Mouse (Mus musculus) forebrain, embryonic 14.5 days (tissue): Measurements from ENCODE around the gene Slc25a35. TPM values are rescaled to one million over a fixed set of nuclear protein-coding genes. Genes with fewer than 3 reads are reported as not detected.
"Not testable (repeated sequence)": the region's sequence is repeated elsewhere in the genome, so short reads cannot be mapped to it uniquely, and the experiment has no call there.

Source experiments
- ATAC-seq: fragments of 200-750 bp; cut with Nextera tagmentation; 2 replicates; pipeline ENCODE4 v1.8.0; 2017; ENCODE audit warnings: mild to moderate bottlenecking, moderate library complexity
- DNase-seq: peaks from one replicate; pipeline ENCODE4 v3.0.0-alpha.2; 2015; ENCODE audit warnings: low spot score
- H3K27ac ChIP-seq: fragments of 300-500 bp; sonication (generic); 2 replicates; pipeline ENCODE4 v1.5.1; 2014; ENCODE audit warnings: low read depth, mild to moderate bottlenecking, control low read depth, low read length, moderate library complexity
- H3K27me3 ChIP-seq: fragments of 300-500 bp; sonication (generic); replicated peaks from 2 replicates; pipeline ENCODE4 v1.6.1; 2014; ENCODE audit warnings: low read length, control low read depth, mixed read lengths; ENCODE audit not compliant: control insufficient read depth, insufficient read depth
- H3K36me3 ChIP-seq: fragments of 300-500 bp; sonication (generic); 2 replicates; pipeline ENCODE4 v1.6.1; 2014; ENCODE audit warnings: low read length, control low read depth; ENCODE audit not compliant: control insufficient read depth, insufficient read depth
- H3K4me1 ChIP-seq: fragments of 300-500 bp; sonication (generic); 2 replicates; pipeline ENCODE4 v1.6.1; 2014; ENCODE audit warnings: antibody characterized with exemption, low read length, control low read depth; ENCODE audit not compliant: control insufficient read depth, insufficient read depth
- H3K4me2 ChIP-seq: fragments of 300-500 bp; sonication (generic); 2 replicates; pipeline ENCODE4 v1.6.1; 2014; ENCODE audit warnings: mild to moderate bottlenecking, control low read depth, low read length
- H3K4me3 ChIP-seq: fragments of 300-500 bp; sonication (generic); 2 replicates; pipeline ENCODE4 v1.5.1; 2014; ENCODE audit warnings: low read depth, low read length, control low read depth
- H3K9ac ChIP-seq: fragments of 300-500 bp; sonication (generic); 2 replicates; pipeline ENCODE4 v1.6.1; 2014; ENCODE audit warnings: mild to moderate bottlenecking, low read length, control low read depth, moderate library complexity
- H3K9me3 ChIP-seq: fragments of 300-500 bp; sonication (generic); replicated peaks from 2 replicates; pipeline ENCODE4 v1.6.1; 2016; ENCODE audit warnings: low read length, control low read depth, mixed read lengths; ENCODE audit not compliant: control insufficient read depth
- WGBS: fragments of 180-500 bp; shearing (Covaris S2); extraction: QIAGEN DNeasy Blood & Tissue Kit; methylation state at CpG from one replicate; pipeline ENCODE4 v1.1.7; 2014; 5-methylcytosine and 5-hydroxymethylcytosine counted together
- polyA plus RNA-seq: library from polyadenylated mRNA; unstranded; fragments of >200 nt; fragmentation: Nextera tagmentation; extraction: Ambion mirVana; gene quantifications from 2 replicates; pipeline ENCODE4 v1.2.1, GENCODE M21; 2014

Gene Slc25a35
- polyA plus RNA-seq, 1 experiment from 2014 or later, result 1.2 TPM

DNA sequence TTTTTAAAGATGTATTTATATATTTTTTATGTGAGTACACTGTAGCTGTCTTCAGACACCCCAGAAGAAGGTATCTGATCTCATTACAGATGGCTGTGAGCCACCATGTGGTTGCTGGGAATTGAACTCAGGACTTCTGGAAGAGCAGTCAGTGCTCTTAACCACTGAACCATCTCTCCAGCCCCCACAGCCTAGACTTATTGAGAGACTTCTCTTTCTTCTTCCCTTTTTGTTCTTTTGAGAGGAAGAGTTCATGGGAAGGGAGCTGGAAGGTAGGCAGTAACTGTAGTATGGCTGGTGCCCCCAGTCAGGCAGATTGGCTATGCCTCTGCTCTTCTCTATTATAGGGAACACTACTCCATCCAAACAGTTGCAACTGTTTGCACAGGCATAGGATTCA lies 38.6 kb downstream of the Slc25a35 start:
- H3K4me1 ChIP-seq, H3K4me2 ChIP-seq, H3K27ac ChIP-seq, H3K27me3 ChIP-seq, H3K9me3 ChIP-seq, H3K4me3 ChIP-seq, DNase-seq, H3K9ac ChIP-seq, ATAC-seq: not testable (repeated sequence)
- H3K36me3 ChIP-seq, result peaks cover 20% of the 10 kb centered on the region

- WGBS, result 10% methylated on average over 38 of the region's 38 CpGs
- ATAC-seq, result peak; percentile 83
- H3K27me3 ChIP-seq, result no peaks in the 10 kb centered on the region
- H3K9me3 ChIP-seq, result no peaks in the 10 kb centered on the region
- peaks cover 3% of the 10 kb centered on the region; the same call in 1 of the 2 replicates for H3K36me3 ChIP-seq
- H3K4me1 ChIP-seq, result peaks cover 3% of the 10 kb centered on the region; the same call in 1 of the 2 replicates
- peak within 1 kb of the TSS; percentile 62 for H3K4me3 ChIP-seq
- peak within 1 kb of the TSS; percentile 69 for H3K9ac ChIP-seq
- H3K4me2 ChIP-seq, result peak within 1 kb of the TSS; percentile 62
- peak; percentile 96 for DNase-seq
- 0 out of 2 replicates have a peak within 1 kb of the TSS, but pooled peaks have one; percentile 24 for H3K27ac ChIP-seq
Observed at GRCm38 (mm10) chr11:69008182-69009121, 40.5 kb downstream of the Slc25a35 start, which contains the start of gene Pfas. Pfas (minus strand) TSS chr11:69008460.

DNA sequence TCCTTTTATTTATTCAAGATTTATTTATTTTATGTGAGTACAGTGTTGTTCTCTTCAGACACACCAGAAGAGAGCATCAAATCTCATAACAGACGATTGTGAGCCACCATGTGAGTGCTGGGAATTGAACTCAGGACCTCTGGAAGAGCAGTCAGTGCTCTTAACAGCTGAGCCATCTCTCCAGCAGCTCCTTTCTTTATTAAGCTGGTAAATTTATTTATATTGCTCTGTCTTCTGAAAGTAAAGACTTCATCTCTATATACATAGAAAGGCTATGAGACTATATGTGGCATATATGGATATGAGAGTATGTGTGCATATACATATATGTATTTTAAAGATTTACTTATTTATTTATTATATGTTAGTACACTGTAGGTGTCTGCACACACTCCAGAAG lies 41.6 kb downstream of the Slc25a35 start:
- no peaks in the 10 kb centered on the region for H3K36me3 ChIP-seq
- ATAC-seq, result no peak
- no peak overlapping the region for H3K9ac ChIP-seq
- peaks cover 3% of the 10 kb centered on the region; the same call in 1 of the 2 replicates for H3K4me1 ChIP-seq
- WGBS, result 86% methylated on average over 1 of the region's 1 CpGs
- no peak overlapping the region for H3K27ac ChIP-seq
- H3K9me3 ChIP-seq, result no peaks in the 10 kb centered on the region
- no peaks in the 10 kb centered on the region for H3K27me3 ChIP-seq
- DNase-seq, result no peak
- H3K4me3 ChIP-seq, result no peak overlapping the region
- no peak overlapping the region for H3K4me2 ChIP-seq

- Histone ChIP-seq H3K9ac (no peak overlapping the region), H3K36me3 (no peaks in the 10 kb centered on the region), H3K27me3 (no peaks in the 10 kb centered on the region), H3K27ac (no peak overlapping the region), H3K4me1 (peaks cover 3% of the 10 kb centered on the region; the same call in 1 of the 2 replicates), H3K9me3 (no peaks in the 10 kb centered on the region), H3K4me3 (no peak overlapping the region), H3K4me2 (no peak overlapping the region)
- 88% methylated on average over 15 of the region's 15 CpGs for WGBS
- DNase-seq, result no peak
- no peak for ATAC-seq
Observed at GRCm38 (mm10) chr11:69010400-69011323, 42.7 kb downstream of the Slc25a35 start.

- H3K4me1 ChIP-seq, H3K36me3 ChIP-seq, H3K9me3 ChIP-seq, DNase-seq, ATAC-seq, H3K27me3 ChIP-seq: not testable (repeated sequence)
- 0 out of 2 replicates have a peak overlapping the region, but pooled peaks have one; percentile 82 for H3K27ac ChIP-seq
- H3K4me3 ChIP-seq, result peak overlapping the region; percentile 51; the same call in 1 of the 2 replicates
- peak overlapping the region; percentile 82 for H3K4me2 ChIP-seq
- H3K9ac ChIP-seq, result peak overlapping the region; percentile 78; the same call in 1 of the 2 replicates
- 67% methylated on average over 2 of the region's 2 CpGs for WGBS
Observed at GRCm38 (mm10) chr11:69011445-69011844, 43.5 kb downstream of the Slc25a35 start.

DNA sequence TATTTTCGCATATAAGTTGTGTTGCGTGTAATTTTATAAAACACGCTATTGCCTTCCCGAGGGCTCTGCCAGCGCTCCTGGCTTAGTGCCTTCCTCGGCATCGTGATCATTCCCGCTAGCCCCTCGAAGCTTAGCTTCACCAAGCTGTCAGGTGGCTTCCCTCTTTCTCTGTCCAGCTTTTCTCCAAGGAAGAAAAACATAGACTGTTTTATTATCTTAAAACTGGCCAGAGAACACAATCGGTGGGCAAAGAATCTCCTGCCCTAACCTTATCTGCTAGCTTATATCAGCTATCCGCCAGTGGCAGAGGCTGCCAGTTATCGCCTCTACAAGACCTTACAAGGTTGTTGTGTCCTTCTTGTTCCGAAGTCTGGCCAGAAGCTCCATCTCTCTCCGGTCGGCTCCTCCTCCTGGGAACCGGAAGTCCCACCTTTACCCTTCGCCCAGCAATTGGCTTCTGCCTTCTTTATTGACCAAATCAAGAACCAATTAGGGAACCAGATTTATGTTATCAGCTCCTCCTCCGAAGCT lies 44.2 kb downstream of the Slc25a35 start:
- Histone ChIP-seq H3K36me3 (no peaks in the 10 kb centered on the region), H3K9me3 (no peaks in the 10 kb centered on the region), H3K9ac (peak overlapping the region; percentile 78), H3K27me3 (no peaks in the 10 kb centered on the region), H3K27ac (peak overlapping the region; percentile 82), H3K4me2 (peak overlapping the region; percentile 82), H3K4me3 (peak overlapping the region; percentile 51), H3K4me1 (peaks cover 11% of the 10 kb centered on the region)
- ATAC-seq (peak; percentile 72), DNase-seq (peak; percentile 97)
- 3% methylated on average over 18 of the region's 18 CpGs for WGBS

DNA sequence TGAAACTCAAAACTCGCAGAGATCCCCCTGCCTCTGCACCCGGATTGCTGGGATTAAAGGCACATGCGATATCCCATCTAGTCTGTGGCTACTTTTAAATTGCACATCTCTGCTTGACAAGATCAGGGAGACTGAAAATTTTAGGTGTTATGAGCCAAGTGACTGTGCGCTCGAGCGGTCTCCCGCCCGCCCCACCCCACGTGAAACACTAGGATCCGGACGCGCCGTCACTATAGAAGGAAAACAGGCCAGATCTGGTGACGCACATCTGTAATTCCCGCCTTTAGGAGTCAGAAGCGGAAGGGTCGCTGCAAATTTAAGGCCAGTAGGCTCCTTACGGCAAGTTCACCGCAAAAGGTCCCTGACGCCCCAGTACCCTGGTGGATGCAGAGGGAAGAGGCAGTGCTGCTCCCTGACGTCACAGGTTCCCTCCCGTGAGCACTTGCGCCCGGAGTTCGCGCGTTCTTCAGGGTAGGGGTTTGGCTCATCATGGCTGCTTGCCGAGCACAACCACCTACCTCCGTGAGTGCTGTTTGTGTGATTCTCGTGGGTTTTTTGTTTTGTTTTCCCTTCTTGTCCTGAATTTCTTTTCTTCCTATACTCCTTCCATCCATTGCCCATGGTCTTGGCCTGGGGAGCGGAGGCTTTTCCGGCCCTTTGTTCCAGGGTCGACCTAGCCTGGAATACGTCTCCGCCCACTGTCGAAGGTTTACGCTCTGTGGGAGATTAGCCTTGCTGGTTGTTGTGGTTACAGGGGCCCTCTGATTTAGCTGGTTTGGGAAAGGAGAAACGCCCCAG lies 47.9 kb downstream of the Slc25a35 start, which contains the start of gene Ctc1:
Gene Ctc1 (plus strand): TSS at position 268 of the 798 bp plus-strand sequence.
- H3K27ac ChIP-seq, result peak within 1 kb of the TSS; percentile 87
- H3K4me1 ChIP-seq, result peaks cover 9% of the 10 kb centered on the region
- H3K27me3 ChIP-seq, result no peaks in the 10 kb centered on the region
- 3% methylated on average over 38 of the region's 38 CpGs for WGBS
- H3K4me2 ChIP-seq, result peak within 1 kb of the TSS; percentile 87
- 0 out of 2 replicates have a peak, but pooled peaks cover 1% of the 10 kb centered on the region for H3K36me3 ChIP-seq
- H3K4me3 ChIP-seq, result peak within 1 kb of the TSS; percentile 65
- DNase-seq (peak; percentile 97), ATAC-seq (peak; percentile 95)
- H3K9ac ChIP-seq, result peak within 1 kb of the TSS; percentile 89
- no peaks in the 10 kb centered on the region for H3K9me3 ChIP-seq
